ENCODE assay signal across 20 mouse cellular contexts in genomic region chr5:7919681-7920080, GRCm38 (mm10). TPM values are rescaled to one million over a fixed set of nuclear protein-coding genes. Genes with fewer than 3 reads are reported as not detected.
A peak's percentile ranks its signal among the peaks of the same experiment; 100 is the strongest.
DNase-seq lines count a peak whose midpoint lies in the region.
"Had no signal": no experiment of that assay in that cellular context is flagged by ENCODE, and none has a peak within 500 bp of the region (broad histone marks: within the 10 kb centered on the region; RNA-seq: fewer than 3 reads in every experiment).

No protein-coding gene starts in this region.

- H3K4me3 ChIP-seq in heart, embryonic 10.5 days, result no peak overlapping the region

- no peak overlapping the region for H3K27ac ChIP-seq in heart, embryonic 10.5 days

- intact Hi-C loops in heart, postnatal 36 days (cut with DNase I), result no loop called here

- peak; percentile 95 for DNase-seq in heart, adult 11 months
- no peak for DNase-seq in heart, postnatal 36 days
- DNase-seq in heart, adult 9 months (ENCODE audit: low spot score in 2 of 2), result peak; percentile 24 to 29
- DNase-seq in heart, embryonic 10.5 days (ENCODE audit: low spot score), result no peak
- DNase-seq: adrenal gland, adult 2 months; adrenal gland, adult 8-10 months; adrenal gland, postnatal 10 days; adrenal gland, postnatal 14 days; adrenal gland, postnatal 25 days; adrenal gland, postnatal 36 days; B cell, adult 2 months; cerebellum, adult 11 months; cerebellum, adult 11-12 months; cerebellum, adult 18-20 months had no signal

- no peaks in the 10 kb centered on the region for H3K9me3 ChIP-seq in heart, embryonic 10.5 days
- H3K9me3 ChIP-seq: G1E had no signal

- H3K36me3 ChIP-seq in heart, embryonic 10.5 days, result no peaks in the 10 kb centered on the region
- H3K36me3 ChIP-seq: G1E had no signal

- H3K27me3 ChIP-seq in heart, embryonic 10.5 days (ENCODE audit: insufficient read depth, poor library complexity, severe bottlenecking), result no peaks in the 10 kb centered on the region
- H3K27me3 ChIP-seq: CH12.LX had no signal

- H3K4me1 ChIP-seq in heart, embryonic 10.5 days, result no peaks in the 10 kb centered on the region

- WGBS in heart, embryonic 10.5 days, result 81% methylated on average over 2 of the region's 2 CpGs

RNA-seq across cellular contexts. Expression of gene Steap4, which starts 40.6 kb away (rescaled TPM):
- 10 to 100 TPM; 21.6 to 29.6 TPM for total RNA-seq in heart, postnatal 36 days (2021)
- 0.04 and 0.49 TPM in 2 replicates for polyA plus RNA-seq in heart, embryonic 10.5 days (2016; fragmentation: Nextera tagmentation; extraction: Ambion mirVana)
- total RNA-seq: G1E, MEL had no signal
- polyA plus RNA-seq: activated CD4-positive, CD25-positive, alpha-beta regulatory T cell, adult 4 months; C2C12; CD4-positive, CD25-positive, alpha-beta regulatory T cell, adult 4 months; G1E had no signal

Comparison
In these comparisons a context has a peak if more than half of its experiments do, and no peak if none do; other contexts are left out.
1. DNase-seq: peak in heart, adult 11 months (single experiment) and heart, adult 9 months (2 of 2); none in heart, postnatal 36 days (0 of 2) and heart, embryonic 10.5 days (single experiment).